Mouse (Mus musculus) lung, postnatal 0 days (tissue): ENCODE data around the gene Arhgef28. TPM values are rescaled to one million over a fixed set of nuclear protein-coding genes. Genes with fewer than 3 reads are reported as not detected.
A peak's percentile ranks its signal among the peaks of the same experiment; 100 is the strongest.

Experiments
- ATAC-seq: fragments of 200-750 bp; cut with Nextera tagmentation; 2 replicates; pipeline ENCODE4 v1.8.0; 2017; ENCODE audit warnings: moderate library complexity
- DNase-seq: peaks from one replicate; pipeline ENCODE4 v3.0.0-alpha.2; 2016; ENCODE audit warnings: low spot score
- H3K27ac ChIP-seq: fragments of 300-500 bp; sonication (generic); 2 replicates; pipeline ENCODE4 v1.5.1; 2014; ENCODE audit warnings: antibody characterized with exemption, mild to moderate bottlenecking, low read length, mixed read lengths
- H3K27me3 ChIP-seq: fragments of 300-500 bp; sonication (generic); replicated peaks from 2 replicates; pipeline ENCODE4 v1.6.1; 2014; ENCODE audit warnings: low read length, mixed read lengths; ENCODE audit not compliant: insufficient read depth
- H3K36me3 ChIP-seq: fragments of 300-500 bp; sonication (generic); 2 replicates; pipeline ENCODE4 v1.6.1; 2014; ENCODE audit warnings: low read length, mixed read lengths; ENCODE audit not compliant: insufficient read depth
- H3K4me1 ChIP-seq: fragments of 300-500 bp; sonication (generic); 2 replicates; pipeline ENCODE4 v1.6.1; 2014; ENCODE audit warnings: antibody characterized with exemption, low read depth, low read length, mixed read lengths; ENCODE audit not compliant: insufficient read depth
- H3K4me2 ChIP-seq: fragments of 300-500 bp; sonication (generic); replicated peaks from 2 replicates; pipeline ENCODE4 v1.6.1; 2014; ENCODE audit warnings: low read depth, mild to moderate bottlenecking, low read length, moderate library complexity, mixed read lengths
- H3K4me3 ChIP-seq: fragments of 300-500 bp; sonication (generic); 2 replicates; pipeline ENCODE4 v1.5.1; 2014; ENCODE audit warnings: low read depth, low read length
- H3K9ac ChIP-seq: fragments of 300-500 bp; sonication (generic); replicated peaks from 2 replicates; pipeline ENCODE4 v1.6.1; 2014; ENCODE audit warnings: low read depth, mild to moderate bottlenecking
- H3K9me3 ChIP-seq: fragments of 300-500 bp; sonication (generic); 2 replicates; pipeline ENCODE4 v1.6.1; 2016; ENCODE audit warnings: low read length, mixed read lengths
- CTCF ChIP-seq: IDR thresholded peaks from 2 replicates; pipeline ENCODE4 v1.5.1; 2016; ENCODE audit warnings: antibody characterized with exemption, mild to moderate bottlenecking
- EP300 ChIP-seq: IDR thresholded peaks from 2 replicates; pipeline ENCODE4 v1.6.1; 2016; ENCODE audit warnings: antibody characterized with exemption, mild to moderate bottlenecking, control low read depth
- WGBS: fragments of 180-500 bp; shearing (Covaris S2); extraction: QIAGEN DNeasy Blood & Tissue Kit; methylation state at CpG from one replicate; pipeline ENCODE4 v1.1.7; 2014; 5-methylcytosine and 5-hydroxymethylcytosine counted together
- polyA plus RNA-seq: library from polyadenylated mRNA; unstranded; fragments of >200 nt; fragmentation: Nextera tagmentation; extraction: Ambion mirVana; gene quantifications from 2 replicates; pipeline ENCODE4 v1.2.1, GENCODE M21; 2015

Gene Arhgef28
- polyA plus RNA-seq, 1 experiment from 2014 or later, result 53.0 TPM

DNA sequence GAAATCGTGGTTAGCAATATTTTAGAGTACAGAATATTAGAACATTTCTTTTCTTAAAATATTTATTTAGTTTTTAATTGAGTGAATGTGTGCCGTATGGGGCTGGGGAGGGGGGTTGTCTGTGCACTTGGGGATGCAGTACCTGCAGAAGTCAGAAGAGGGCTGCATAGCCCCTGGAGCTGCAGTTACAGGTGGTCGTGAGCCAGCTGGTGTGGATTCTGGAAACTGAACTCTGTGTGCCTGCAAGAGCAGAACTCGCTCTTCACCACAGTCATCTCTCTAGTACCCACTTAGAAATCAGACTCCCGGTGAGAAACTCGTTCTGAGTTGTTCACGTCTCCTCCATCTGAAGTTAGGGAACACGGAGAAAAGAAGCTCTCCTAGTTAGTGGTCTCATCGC is 2.6 kb upstream of the Arhgef28 start:
- no peak for DNase-seq
- WGBS, result 27% methylated on average over 9 of the region's 9 CpGs

DNA sequence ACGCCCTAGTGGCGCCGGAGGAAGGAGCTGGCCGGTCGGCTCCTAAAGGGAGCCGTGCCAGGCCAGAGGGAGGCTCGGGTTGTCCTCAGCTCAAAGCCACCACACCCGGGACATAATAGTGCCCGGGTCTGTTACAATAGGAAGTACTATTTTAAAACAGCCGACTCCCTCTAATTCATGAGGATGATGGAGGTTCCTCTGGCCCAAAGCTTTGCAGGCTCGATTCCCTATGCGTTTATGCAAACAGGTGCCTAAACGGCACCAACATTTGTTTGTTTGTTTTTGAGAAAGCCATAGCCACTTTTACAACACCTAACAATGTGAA is 269 bp upstream of the Arhgef28 start:
- ATAC-seq (no peak), DNase-seq (no peak)
- TF ChIP-seq CTCF, result no peak
- no peak for TF ChIP-seq EP300
- H3K4me1 ChIP-seq, result no peaks in the 10 kb centered on the region
- H3K9ac ChIP-seq, result 0 out of 2 replicates have a peak overlapping the region, but pooled peaks have one; percentile 41
- peak overlapping the region; percentile 54 for H3K4me3 ChIP-seq
- 1% methylated on average over 13 of the region's 13 CpGs for WGBS
- H3K27me3 ChIP-seq, result no peaks in the 10 kb centered on the region
- peak overlapping the region; percentile 87 for H3K27ac ChIP-seq
- H3K36me3 ChIP-seq, result no peaks in the 10 kb centered on the region
- peak overlapping the region; percentile 89 for H3K4me2 ChIP-seq
- H3K9me3 ChIP-seq, result no peaks in the 10 kb centered on the region

More for the DNA sequence above, 2.6 kb upstream of the Arhgef28 start:
- ATAC-seq, result no peak
- H3K27ac ChIP-seq, result no peak overlapping the region
- no peaks in the 10 kb centered on the region for H3K27me3 ChIP-seq
- TF ChIP-seq EP300 (no peak), CTCF (peak; percentile 52)
- no peak overlapping the region for H3K4me2 ChIP-seq
- no peak overlapping the region for H3K9ac ChIP-seq
- H3K4me3 ChIP-seq, result no peak overlapping the region
- no peaks in the 10 kb centered on the region for H3K36me3 ChIP-seq
- no peaks in the 10 kb centered on the region for H3K4me1 ChIP-seq
- no peaks in the 10 kb centered on the region for H3K9me3 ChIP-seq

- ATAC-seq (no peak), DNase-seq (no peak)
- H3K36me3 ChIP-seq, result no peaks in the 10 kb centered on the region
- TF ChIP-seq CTCF (no peak), EP300 (no peak)
- no peaks in the 10 kb centered on the region for H3K27me3 ChIP-seq
- H3K27ac ChIP-seq, result peak overlapping the region; percentile 87
- 0 out of 2 replicates have a peak overlapping the region, but pooled peaks have one; percentile 41 for H3K9ac ChIP-seq
- H3K4me3 ChIP-seq, result peak overlapping the region; percentile 54
- 25% methylated on average over 8 of the region's 8 CpGs for WGBS
- no peaks in the 10 kb centered on the region for H3K9me3 ChIP-seq
- H3K4me1 ChIP-seq, result no peaks in the 10 kb centered on the region
- H3K4me2 ChIP-seq, result peak overlapping the region; percentile 89
These were observed 1.1 kb downstream of the Arhgef28 start for GRCm38 (mm10) chr13:98205111-98205510.

DNA sequence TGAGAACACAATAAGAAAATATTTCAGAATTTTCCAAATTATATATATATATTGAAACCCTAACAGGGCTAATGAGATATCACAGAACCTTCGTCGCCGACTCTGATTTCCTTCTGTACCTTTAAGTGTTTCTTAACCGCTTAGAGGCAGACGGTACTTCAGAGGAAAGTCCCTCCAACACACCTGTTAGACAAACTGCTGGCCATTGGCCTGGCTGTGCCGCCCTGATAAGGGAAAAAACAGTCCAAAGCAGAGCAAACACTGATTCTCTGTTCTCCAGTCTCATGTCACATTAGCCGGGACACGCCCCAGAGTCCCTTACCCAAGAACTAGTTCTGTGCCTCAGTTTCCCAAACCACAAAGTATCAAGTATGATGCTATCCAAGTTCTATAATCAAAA is 1.9 kb downstream of the Arhgef28 start:
- 60% methylated on average over 8 of the region's 8 CpGs for WGBS
- no peak for TF ChIP-seq CTCF
- Histone ChIP-seq H3K27me3 (no peaks in the 10 kb centered on the region), H3K36me3 (no peaks in the 10 kb centered on the region), H3K9me3 (no peaks in the 10 kb centered on the region), H3K4me1 (no peaks in the 10 kb centered on the region), H3K4me3 (peak overlapping the region; percentile 54), H3K9ac (no peak overlapping the region), H3K27ac (peak overlapping the region; percentile 87), H3K4me2 (peak overlapping the region; percentile 89)
- peak; percentile 56 for DNase-seq
- no peak for ATAC-seq

GRCm38 (mm10) chr13:98201436-98201835 is 4.8 kb downstream of the Arhgef28 start:
- ATAC-seq, result no peak
- H3K27ac ChIP-seq, result no peak overlapping the region
- TF ChIP-seq EP300, result no peak
- no peak for TF ChIP-seq CTCF

DNA sequence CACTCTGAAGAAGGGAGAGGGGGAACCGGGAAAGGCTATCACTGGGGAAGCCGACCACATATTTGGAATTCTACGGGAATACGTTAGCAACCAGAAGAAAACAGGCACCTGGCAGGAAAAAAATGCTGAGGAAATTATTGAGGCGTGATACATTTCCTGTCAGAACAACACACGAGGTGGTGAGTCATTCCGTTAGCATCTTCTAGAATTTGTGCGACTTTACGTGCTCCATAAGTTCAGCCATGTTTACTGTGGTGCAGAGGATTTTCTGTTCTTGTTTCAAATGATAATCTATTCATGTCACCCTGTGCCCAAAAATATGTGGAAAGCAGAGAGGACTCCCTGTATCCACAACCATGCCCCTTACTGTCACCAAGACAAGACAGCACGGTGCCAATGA is 13.6 kb downstream of the Arhgef28 start:
- no peak overlapping the region for H3K4me2 ChIP-seq
- H3K27me3 ChIP-seq, result no peaks in the 10 kb centered on the region
- DNase-seq (peak; percentile 42), ATAC-seq (no peak; the same call in 1 of the 2 replicates)
- TF ChIP-seq EP300, result no peak; the same call in 1 of the 2 replicates
- H3K27ac ChIP-seq, result no peak overlapping the region
- no peaks in the 10 kb centered on the region for H3K9me3 ChIP-seq
- WGBS, result 42% methylated on average over 10 of the region's 10 CpGs
- no peak overlapping the region for H3K9ac ChIP-seq
- no peaks in the 10 kb centered on the region for H3K4me1 ChIP-seq
- no peak overlapping the region for H3K4me3 ChIP-seq
- no peaks in the 10 kb centered on the region for H3K36me3 ChIP-seq

More at GRCm38 (mm10) chr13:98201436-98201835, 4.8 kb downstream of the Arhgef28 start:
- Histone ChIP-seq H3K9ac (no peak overlapping the region), H3K4me3 (no peak overlapping the region), H3K9me3 (no peaks in the 10 kb centered on the region), H3K27me3 (no peaks in the 10 kb centered on the region), H3K4me2 (no peak overlapping the region), H3K36me3 (no peaks in the 10 kb centered on the region), H3K4me1 (no peaks in the 10 kb centered on the region)
- 50% methylated on average over 9 of the region's 9 CpGs for WGBS
- no peak for DNase-seq

DNA sequence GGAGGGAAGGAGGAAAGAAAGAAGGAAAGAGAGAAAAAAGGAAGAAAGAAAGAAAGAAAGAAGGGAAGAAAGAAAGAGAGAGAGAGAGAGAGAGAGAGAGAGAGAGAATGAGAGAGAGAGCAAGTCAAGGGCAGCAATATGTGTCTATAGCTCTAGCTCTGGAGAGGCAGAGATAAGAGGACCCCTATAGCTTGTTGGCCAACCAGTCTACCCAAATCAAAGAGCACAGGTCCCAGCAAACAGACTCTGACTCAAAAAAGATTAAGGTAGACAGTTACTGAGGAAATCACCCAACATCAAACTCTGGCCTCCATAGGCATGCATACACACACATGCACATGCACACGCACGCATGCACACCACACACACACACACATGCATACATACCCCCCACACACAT is 17.7 kb downstream of the Arhgef28 start:
- Histone ChIP-seq H3K4me3 (no peak overlapping the region), H3K27ac (no peak overlapping the region), H3K4me1 (no peaks in the 10 kb centered on the region), H3K36me3 (no peaks in the 10 kb centered on the region), H3K4me2 (no peak overlapping the region), H3K27me3 (no peaks in the 10 kb centered on the region), H3K9me3 (no peaks in the 10 kb centered on the region), H3K9ac (no peak overlapping the region)
- DNase-seq (no peak), ATAC-seq (no peak)
- 93% methylated on average over 2 of the region's 2 CpGs for WGBS
- TF ChIP-seq EP300 (no peak), CTCF (no peak)
